Mouse (Mus musculus) intestine, embryonic 14.5 days (tissue): Measurements from ENCODE around the gene Serpina1c. TPM values are rescaled to one million over a fixed set of nuclear protein-coding genes. Genes with fewer than 3 reads are reported as not detected.
"Not testable (repeated sequence)": the region's sequence is repeated elsewhere in the genome, so short reads cannot be mapped to it uniquely, and the experiment has no call there.

ENCODE experiments used
- ATAC-seq: fragments of 200-750 bp; cut with Nextera tagmentation; replicated peaks from 2 replicates; pipeline ENCODE4 v1.8.0; 2017; ENCODE audit warnings: low read depth, moderate number of reproducible peaks, moderate TSS enrichment, moderate library complexity; ENCODE audit not compliant: low FRiP score, low TSS enrichment
- DNase-seq: peaks from one replicate; pipeline ENCODE4 v3.0.0-alpha.2; 2018; ENCODE audit warnings: low spot score
- H3K27ac ChIP-seq: fragments of 300-500 bp; sonication (generic); 2 replicates; pipeline ENCODE4 v1.5.1; 2014; ENCODE audit warnings: low read depth, mild to moderate bottlenecking, control low read depth
- H3K27me3 ChIP-seq: fragments of 300-500 bp; sonication (generic); replicated peaks from 2 replicates; pipeline ENCODE4 v1.6.1; 2014; ENCODE audit warnings: low read length, control low read depth; ENCODE audit not compliant: control insufficient read depth, insufficient read depth
- H3K36me3 ChIP-seq: fragments of 300-500 bp; sonication (generic); 2 replicates; pipeline ENCODE4 v1.6.1; 2014; ENCODE audit warnings: low read length, control low read depth; ENCODE audit not compliant: control insufficient read depth, insufficient read depth
- H3K4me1 ChIP-seq: fragments of 300-500 bp; sonication (generic); replicated peaks from 2 replicates; pipeline ENCODE4 v1.6.1; 2014; ENCODE audit warnings: low read length, control low read depth, mixed read lengths; ENCODE audit not compliant: control insufficient read depth, insufficient read depth
- H3K4me2 ChIP-seq: fragments of 300-500 bp; sonication (generic); 2 replicates; pipeline ENCODE4 v1.6.1; 2014; ENCODE audit warnings: low read length
- H3K4me3 ChIP-seq: fragments of 300-500 bp; sonication (generic); 2 replicates; pipeline ENCODE4 v1.5.1; 2014; ENCODE audit warnings: low read depth, low read length, control low read depth, mixed read lengths
- H3K9ac ChIP-seq: fragments of 300-500 bp; sonication (generic); 2 replicates; pipeline ENCODE4 v1.6.1; 2014; ENCODE audit warnings: mild to moderate bottlenecking, low read length
- H3K9me3 ChIP-seq: fragments of 300-500 bp; sonication (generic); 2 replicates; pipeline ENCODE4 v1.6.1; 2016; ENCODE audit warnings: low read length, control low read depth; ENCODE audit not compliant: control insufficient read depth
- WGBS: fragments of 180-500 bp; shearing (Covaris S2); extraction: QIAGEN DNeasy Blood & Tissue Kit; methylation state at CpG from one replicate; pipeline ENCODE4 v1.1.7; 2014; 5-methylcytosine and 5-hydroxymethylcytosine counted together
- polyA plus RNA-seq: library from polyadenylated mRNA; unstranded; fragments of >200 nt; fragmentation: Nextera tagmentation; extraction: Ambion mirVana; gene quantifications from 2 replicates; pipeline ENCODE4 v1.2.1, GENCODE M21; 2014

Serpina1c gene
- polyA plus RNA-seq, 1 experiment from 2014 or later = 35.0 TPM

- ATAC-seq, H3K27ac ChIP-seq, H3K4me2 ChIP-seq, H3K36me3 ChIP-seq, H3K9ac ChIP-seq, H3K4me3 ChIP-seq, DNase-seq, H3K27me3 ChIP-seq, H3K9me3 ChIP-seq, H3K4me1 ChIP-seq: not testable (repeated sequence)
- 87% methylated on average over 3 of the region's 4 CpGs for WGBS
Measured at GRCm38 (mm10) chr12:103860571-103860970, 44.1 kb downstream of the Serpina1c start.

GRCm38 (mm10) chr12:103859584-103859983 lies 45.1 kb downstream of the Serpina1c start:
- H3K9me3 ChIP-seq, H3K9ac ChIP-seq, H3K4me2 ChIP-seq, H3K36me3 ChIP-seq, H3K4me3 ChIP-seq, H3K27ac ChIP-seq, H3K27me3 ChIP-seq, DNase-seq, H3K4me1 ChIP-seq, ATAC-seq: not testable (repeated sequence)
- 83% methylated on average over 3 of the region's 3 CpGs for WGBS

GRCm38 (mm10) chr12:103853032-103853431 lies 51.7 kb downstream of the Serpina1c start:
- not testable (repeated sequence) for DNase-seq, H3K4me2 ChIP-seq, H3K36me3 ChIP-seq, H3K9ac ChIP-seq, H3K4me1 ChIP-seq, H3K4me3 ChIP-seq, ATAC-seq, H3K27ac ChIP-seq, H3K9me3 ChIP-seq, H3K27me3 ChIP-seq
- 90% methylated on average over 2 of the region's 2 CpGs for WGBS

Other genes with a start within 250 kb of the Serpina1c start
- 0.90 and 75.1 TPM in 2 replicates for gene Serpina6, start 247.7 kb downstream of the Serpina1c start, polyA plus RNA-seq
- gene Serpina16, start 228.7 kb downstream of the Serpina1c start, polyA plus RNA-seq = 0.27 TPM in 1 of 2 replicates, not detected in the other
- 0.20 TPM in 1 of 2 replicates, not detected in the other for gene Serpina1f, start 209.4 kb downstream of the Serpina1c start, polyA plus RNA-seq
- gene Serpina1d, start 131.3 kb downstream of the Serpina1c start, polyA plus RNA-seq = 5.2 and 6.6 TPM in 2 replicates
- gene Serpina1b, start 74.5 kb downstream of the Serpina1c start, polyA plus RNA-seq = 58.4 and 58.7 TPM in 2 replicates
- gene Serpina1a, start 41.3 kb downstream of the Serpina1c start, polyA plus RNA-seq = 35.4 and 41.6 TPM in 2 replicates
- 5.3 and 9.2 TPM in 2 replicates for gene Serpina1e, start 54.1 kb upstream of the Serpina1c start, polyA plus RNA-seq
- gene Serpina11, start 85.1 kb upstream of the Serpina1c start, polyA plus RNA-seq = not detected in 2 replicates
- 0.04 TPM in 1 of 2 replicates, not detected in the other for gene Serpina9, start 108.9 kb upstream of the Serpina1c start, polyA plus RNA-seq
- not detected in 2 replicates for gene Serpina12, start 139.6 kb upstream of the Serpina1c start, polyA plus RNA-seq
- gene Serpina5, start 196.2 kb upstream of the Serpina1c start, polyA plus RNA-seq = not detected in 2 replicates
- gene Serpina3a, start 207.8 kb upstream of the Serpina1c start, polyA plus RNA-seq = not detected in 2 replicates
- 0.13 TPM in 1 of 2 replicates, not detected in the other for gene Serpina3b, start 223.1 kb upstream of the Serpina1c start, polyA plus RNA-seq
- not detected in 2 replicates for gene Serpina3c, start 249.0 kb upstream of the Serpina1c start, polyA plus RNA-seq